In genomic region chr12:36974432-36975094, GRCm38 (mm10) we compare ENCODE assay signal across 22 mouse cellular contexts.
A peak's percentile ranks its signal among the peaks of the same experiment; 100 is the strongest.
DNase-seq lines count a peak whose midpoint lies in the region; ATAC-seq and TF ChIP-seq lines count a peak whose summit lies in the region.
"Had no signal": no experiment of that assay in that cellular context is flagged by ENCODE, and none has a peak within 500 bp of the region (broad histone marks: within the 10 kb centered on the region; RNA-seq: fewer than 3 reads in every experiment).

No protein-coding gene starts in this region.

- no peak for TF ChIP-seq POLR2A in lung, adult 2 months (IDR thresholded peaks at IDR 0.05; ENCODE audit: borderline replicate concordance, extremely low read depth, low read depth, low read length)

- no peaks in the 10 kb centered on the region for H3K27me3 ChIP-seq in lung, embryonic 14.5 days (ENCODE audit: insufficient read depth, low read length)
- no peaks in the 10 kb centered on the region for H3K27me3 ChIP-seq in lung, embryonic 15.5 days
- H3K27me3 ChIP-seq in lung, embryonic 16.5 days (ENCODE audit: control insufficient read depth, insufficient read depth, low read depth, low read length) = no peaks in the 10 kb centered on the region
- no peaks in the 10 kb centered on the region for H3K27me3 ChIP-seq in lung, postnatal 0 days (replicated peaks; ENCODE audit: insufficient read depth, low read length)
- H3K27me3 ChIP-seq: CH12.LX, Patski had no signal

- WGBS in lung, embryonic 14.5 days = 41% methylated on average over 3 of the region's 3 CpGs
- WGBS in lung, embryonic 15.5 days = 39% methylated on average over 3 of the region's 3 CpGs
- WGBS in lung, adult 2 months = 43% methylated on average over 3 of the region's 3 CpGs
- WGBS in lung, embryonic 16.5 days = 42% methylated on average over 3 of the region's 3 CpGs
- WGBS in lung, postnatal 0 days = 45% methylated on average over 3 of the region's 3 CpGs

- H3K27ac ChIP-seq in lung, embryonic 14.5 days (ENCODE audit: low read depth) = no peak overlapping the region; the same call in 1 of the 2 replicates
- peak overlapping the region; percentile 41; the same call in 1 of the 2 replicates for H3K27ac ChIP-seq in lung, embryonic 15.5 days
- H3K27ac ChIP-seq in lung, embryonic 16.5 days (ENCODE audit: low read length) = peak overlapping the region; percentile 56
- H3K27ac ChIP-seq in lung, postnatal 0 days (ENCODE audit: low read length) = no peak overlapping the region

- H3K4me1 ChIP-seq in lung, embryonic 14.5 days (ENCODE audit: insufficient read depth) = 0 out of 2 replicates have a peak, but pooled peaks cover 3% of the 10 kb centered on the region
- H3K4me1 ChIP-seq in lung, embryonic 15.5 days = no peaks in the 10 kb centered on the region
- H3K4me1 ChIP-seq in lung, adult 2 months (ENCODE audit: control insufficient read depth, insufficient read depth, low read length) = no peaks in the 10 kb centered on the region
- no peaks in the 10 kb centered on the region for H3K4me1 ChIP-seq in lung, embryonic 16.5 days (replicated peaks; ENCODE audit: control insufficient read depth, insufficient read depth, low read length)
- H3K4me1 ChIP-seq in lung, postnatal 0 days (ENCODE audit: insufficient read depth, low read depth, low read length) = no peaks in the 10 kb centered on the region

- TF ChIP-seq CTCF in lung, embryonic 14.5 days (IDR thresholded peaks at IDR 0.05; ENCODE audit: low read depth) = no peak
- no peak for TF ChIP-seq CTCF in lung, adult 2 months (IDR thresholded peaks at IDR 0.05; ENCODE audit: insufficient read depth, low read length)
- TF ChIP-seq CTCF in lung, postnatal 0 days (IDR thresholded peaks at IDR 0.05) = no peak

- no peak overlapping the region for H3K9ac ChIP-seq in lung, embryonic 14.5 days
- no peak overlapping the region for H3K9ac ChIP-seq in lung, embryonic 15.5 days
- H3K9ac ChIP-seq in lung, embryonic 16.5 days (ENCODE audit: low read length) = no peak overlapping the region
- H3K9ac ChIP-seq in lung, postnatal 0 days (replicated peaks; ENCODE audit: low read depth) = no peak overlapping the region

- ATAC-seq in lung, embryonic 14.5 days (ENCODE audit: insufficient read depth) = 0 out of 2 replicates have a peak, but pooled peaks have one; percentile 52
- ATAC-seq in lung, embryonic 15.5 days (ENCODE audit: borderline replicate concordance, extremely low read depth, low FRiP score, low TSS enrichment) = peak; percentile 55; the same call in 1 of the 2 replicates
- peak; percentile 83 for ATAC-seq in lung, embryonic 16.5 days (ENCODE audit: low read depth)
- peak; percentile 57 for ATAC-seq in lung, postnatal 0 days
- ATAC-seq: activated CD4-positive, CD25-positive, alpha-beta regulatory T cell, adult 4 months; CD4-positive, CD25-positive, alpha-beta regulatory T cell, adult 4 months; Patski had no signal

- H3K9me3 ChIP-seq in lung, embryonic 14.5 days (ENCODE audit: low read depth, low read length) = no peaks in the 10 kb centered on the region
- no peaks in the 10 kb centered on the region for H3K9me3 ChIP-seq in lung, embryonic 15.5 days
- H3K9me3 ChIP-seq in lung, embryonic 16.5 days (ENCODE audit: control insufficient read depth, low read length) = no peaks in the 10 kb centered on the region
- H3K9me3 ChIP-seq in lung, postnatal 0 days (ENCODE audit: low read length) = no peaks in the 10 kb centered on the region
- H3K9me3 ChIP-seq: G1E had no signal

- H3K4me2 ChIP-seq in lung, embryonic 14.5 days = no peak overlapping the region
- H3K4me2 ChIP-seq in lung, embryonic 15.5 days = no peak overlapping the region
- H3K4me2 ChIP-seq in lung, embryonic 16.5 days (ENCODE audit: low read depth, low read length) = no peak overlapping the region
- no peak overlapping the region for H3K4me2 ChIP-seq in lung, postnatal 0 days (replicated peaks; ENCODE audit: low read depth, low read length)

- H3K4me3 ChIP-seq in lung, embryonic 14.5 days (ENCODE audit: low read depth, low read length) = no peak overlapping the region
- H3K4me3 ChIP-seq in lung, embryonic 15.5 days = no peak overlapping the region
- no peak overlapping the region for H3K4me3 ChIP-seq in lung, adult 2 months (replicated peaks; ENCODE audit: extremely low read depth, low read depth, low read length)
- H3K4me3 ChIP-seq in lung, embryonic 16.5 days (ENCODE audit: low read length) = no peak overlapping the region
- H3K4me3 ChIP-seq in lung, postnatal 0 days (ENCODE audit: low read depth, low read length) = no peak overlapping the region

- peak; percentile 63 for DNase-seq in lung, embryonic 14.5 days
- no peak for DNase-seq in lung, postnatal 4 days
- no peak for DNase-seq in lung, adult 2 months
- DNase-seq in lung, adult 18-20 months = no peak
- DNase-seq in lung, postnatal 0 days (ENCODE audit: low spot score) = peak; percentile 79
- no peak for DNase-seq in lung, postnatal 25 days (ENCODE audit: low spot score)
- DNase-seq: adrenal gland, adult 2 months; adrenal gland, adult 8-10 months; adrenal gland, postnatal 10 days; adrenal gland, postnatal 14 days; adrenal gland, postnatal 25 days; adrenal gland, postnatal 36 days; B cell, adult 2 months; cerebellum, adult 11 months; cerebellum, adult 11-12 months had no signal

- 0 out of 2 replicates have a peak, but pooled peaks have one; percentile 8 for TF ChIP-seq EP300 in lung, postnatal 0 days (IDR thresholded peaks at IDR 0.05)

- H3K36me3 ChIP-seq in lung, embryonic 14.5 days (ENCODE audit: insufficient read depth) = no peaks in the 10 kb centered on the region
- H3K36me3 ChIP-seq in lung, embryonic 15.5 days = no peaks in the 10 kb centered on the region
- H3K36me3 ChIP-seq in lung, embryonic 16.5 days (ENCODE audit: control insufficient read depth, insufficient read depth, low read length) = no peaks in the 10 kb centered on the region
- no peaks in the 10 kb centered on the region for H3K36me3 ChIP-seq in lung, postnatal 0 days (ENCODE audit: insufficient read depth, low read length)
- H3K36me3 ChIP-seq: G1E had no signal

Comparison
In these comparisons a context has a peak if more than half of its experiments do, and no peak if none do; other contexts are left out.
1. DNase-seq: peak in lung, embryonic 14.5 days (single experiment) and lung, postnatal 0 days (single experiment); none in lung, postnatal 4 days (0 of 2), lung, adult 2 months (single experiment), lung, adult 18-20 months (0 of 2) and lung, postnatal 25 days (single experiment).
2. H3K27ac ChIP-seq: peak in lung, embryonic 15.5 days (single experiment) and lung, embryonic 16.5 days (single experiment); none in lung, embryonic 14.5 days (single experiment) and lung, postnatal 0 days (single experiment).
3. Peak in every context shown above with its lines, with median percentiles within 50 percentile points of each other: ATAC-seq.